Mouse (Mus musculus): ENCODE results near the gene Phf2. TPM values are rescaled to one million over a fixed set of nuclear protein-coding genes. Genes with fewer than 3 reads are reported as not detected.
"Not testable (repeated sequence)": the region's sequence is repeated elsewhere in the genome, so short reads cannot be mapped to it uniquely, and the experiment has no call there.

Gene Phf2
- polyA plus RNA-seq, 1 experiment from 2014 or later: 8.2 TPM

DNA sequence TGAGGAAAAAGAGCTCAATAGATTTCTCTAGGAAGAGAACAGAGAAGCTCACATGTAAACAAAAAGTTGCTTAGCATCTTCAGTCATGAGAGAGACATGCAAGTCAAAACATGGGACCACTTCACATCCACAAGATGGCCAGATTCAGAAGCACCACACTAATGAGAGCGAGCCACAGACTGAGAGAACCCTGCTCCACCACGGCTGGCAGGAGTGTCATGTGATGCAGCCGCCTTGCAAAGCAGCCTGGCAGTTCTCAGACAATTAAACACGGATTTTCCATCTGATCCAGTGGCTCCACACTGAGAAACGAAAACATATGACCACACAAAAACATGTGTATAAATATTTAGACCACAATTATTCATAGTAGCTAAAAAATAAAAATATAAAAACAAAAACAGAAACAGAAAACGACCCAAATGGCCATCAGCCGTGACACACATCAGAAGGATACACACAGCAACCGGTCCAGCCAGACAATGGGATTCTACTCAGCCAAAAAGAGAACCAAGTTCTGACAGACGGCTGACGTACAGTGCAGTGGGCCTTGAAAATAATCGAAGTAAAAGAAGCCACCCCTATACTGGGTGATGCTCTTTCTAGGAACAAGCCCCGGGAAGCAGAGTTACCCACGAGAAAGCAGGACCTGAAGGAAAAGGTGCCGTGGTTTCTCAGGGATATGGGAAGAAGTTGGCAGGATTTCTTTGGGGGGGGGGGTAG lies 40.2 kb downstream of the Phf2 start:
- WGBS: 63% methylated on average over 14 of the region's 14 CpGs
- peak overlapping the region; percentile 61 for H3K27ac ChIP-seq (ENCODE audit: low read length)

DNA sequence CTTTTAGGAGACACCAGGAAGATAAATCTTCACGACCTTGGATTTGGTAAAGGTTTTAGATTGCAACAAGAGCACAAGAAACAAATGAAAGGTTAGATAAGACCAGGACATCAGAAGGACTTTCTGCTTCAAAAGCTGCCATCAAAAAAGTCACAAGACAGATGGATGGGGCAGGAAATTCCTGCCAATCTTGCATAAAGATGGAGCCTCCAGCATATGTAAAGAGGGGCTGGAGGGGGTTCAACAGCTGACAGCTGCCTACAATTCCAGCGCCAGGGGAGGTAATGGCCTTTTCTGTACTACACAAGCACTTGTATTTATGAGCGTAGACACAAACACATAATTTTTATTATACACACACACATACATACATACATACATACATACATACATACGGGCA lies 41.1 kb downstream of the Phf2 start:
- H3K27me3 ChIP-seq (ENCODE audit: control insufficient read depth, insufficient read depth, low read depth, low read length): no peaks in the 10 kb centered on the region
- H3K27ac ChIP-seq (ENCODE audit: low read length): no peak overlapping the region
- no peak overlapping the region for H3K4me2 ChIP-seq (ENCODE audit: low read length)
- no peak overlapping the region for H3K9ac ChIP-seq (ENCODE audit: low read depth, low read length)
- H3K9me3 ChIP-seq (replicated peaks; ENCODE audit: control insufficient read depth, low read length, poor library complexity, severe bottlenecking): no peaks in the 10 kb centered on the region
- no peak overlapping the region for H3K4me3 ChIP-seq (ENCODE audit: low read depth, low read length)
- H3K4me1 ChIP-seq (ENCODE audit: control insufficient read depth, insufficient read depth, low read length): peaks cover 6% of the 10 kb centered on the region
- H3K36me3 ChIP-seq (ENCODE audit: control insufficient read depth, insufficient read depth, low read length): peaks cover 20% of the 10 kb centered on the region
- no peak for ATAC-seq
- WGBS: 82% methylated on average over 4 of the region's 4 CpGs

More for the DNA sequence above, 40.2 kb downstream of the Phf2 start:
- no peaks in the 10 kb centered on the region for H3K9me3 ChIP-seq (replicated peaks; ENCODE audit: control insufficient read depth, low read length, poor library complexity, severe bottlenecking)
- no peak overlapping the region for H3K4me2 ChIP-seq (ENCODE audit: low read length)
- H3K4me1 ChIP-seq (ENCODE audit: control insufficient read depth, insufficient read depth, low read length): peaks cover 6% of the 10 kb centered on the region
- H3K4me3 ChIP-seq (ENCODE audit: low read depth, low read length): no peak overlapping the region
- H3K27me3 ChIP-seq (ENCODE audit: control insufficient read depth, insufficient read depth, low read depth, low read length): no peaks in the 10 kb centered on the region
- peak; percentile 78 for ATAC-seq
- H3K9ac ChIP-seq (ENCODE audit: low read depth, low read length): no peak overlapping the region
- peaks cover 13% of the 10 kb centered on the region for H3K36me3 ChIP-seq (ENCODE audit: control insufficient read depth, insufficient read depth, low read length)

DNA sequence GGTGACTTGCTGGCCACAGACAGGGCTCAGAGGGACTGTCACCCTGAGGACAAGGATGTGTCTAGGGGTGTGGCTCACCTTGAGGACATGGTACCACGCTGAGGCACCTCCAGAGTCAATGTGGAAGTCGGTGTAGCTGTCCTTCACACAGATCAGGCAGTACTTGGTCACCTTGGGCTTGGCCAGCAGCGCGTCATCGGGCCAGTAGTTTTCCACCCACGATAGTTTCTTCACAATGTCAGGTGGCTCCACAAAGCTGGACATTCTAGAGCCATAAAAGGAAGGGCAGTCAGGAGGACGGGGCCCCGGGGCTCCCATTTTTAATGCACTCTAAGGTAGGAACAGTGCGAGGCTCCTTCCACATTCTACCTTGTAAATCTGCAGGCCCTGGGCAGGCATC lies 48.0 kb downstream of the Phf2 start:
- 96% methylated on average over 9 of the region's 9 CpGs for WGBS
- no peak overlapping the region for H3K27ac ChIP-seq (ENCODE audit: low read length)
- no peak overlapping the region for H3K4me3 ChIP-seq (ENCODE audit: low read depth, low read length)
- ATAC-seq: no peak
- no peaks in the 10 kb centered on the region for H3K9me3 ChIP-seq (replicated peaks; ENCODE audit: control insufficient read depth, low read length, poor library complexity, severe bottlenecking)
- no peak overlapping the region for H3K4me2 ChIP-seq (ENCODE audit: low read length)
- H3K9ac ChIP-seq (ENCODE audit: low read depth, low read length): no peak overlapping the region
- H3K27me3 ChIP-seq (ENCODE audit: control insufficient read depth, insufficient read depth, low read depth, low read length): no peaks in the 10 kb centered on the region
- peaks cover 42% of the 10 kb centered on the region for H3K36me3 ChIP-seq (ENCODE audit: control insufficient read depth, insufficient read depth, low read length)
- no peaks in the 10 kb centered on the region for H3K4me1 ChIP-seq (ENCODE audit: control insufficient read depth, insufficient read depth, low read length)

DNA sequence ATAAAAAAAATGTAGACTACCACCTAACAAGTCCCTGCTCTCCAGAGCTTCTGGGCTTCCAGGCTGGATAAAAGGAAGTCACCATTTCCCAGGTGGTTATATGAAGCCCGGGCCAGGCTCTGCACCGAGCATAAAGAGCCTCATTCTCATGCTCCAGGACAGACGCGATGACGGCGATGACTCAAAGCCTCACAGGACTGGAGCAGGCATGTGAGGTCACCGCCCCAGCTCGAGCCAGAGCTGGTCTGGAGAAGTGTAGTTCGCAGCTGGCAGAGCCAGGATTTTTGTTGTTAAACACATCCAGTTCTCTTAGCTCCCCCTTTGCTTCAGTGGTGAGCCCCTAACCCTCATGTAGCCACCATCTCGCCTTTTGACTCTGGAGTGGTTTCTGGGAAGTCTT lies 48.6 kb downstream of the Phf2 start:
- H3K27me3 ChIP-seq (ENCODE audit: control insufficient read depth, insufficient read depth, low read depth, low read length): no peaks in the 10 kb centered on the region
- H3K27ac ChIP-seq (ENCODE audit: low read length): no peak overlapping the region
- H3K36me3 ChIP-seq (ENCODE audit: control insufficient read depth, insufficient read depth, low read length): peaks cover 45% of the 10 kb centered on the region
- H3K9me3 ChIP-seq (replicated peaks; ENCODE audit: control insufficient read depth, low read length, poor library complexity, severe bottlenecking): no peaks in the 10 kb centered on the region
- ATAC-seq: no peak
- H3K4me3 ChIP-seq (ENCODE audit: low read depth, low read length): no peak overlapping the region
- H3K9ac ChIP-seq (ENCODE audit: low read depth, low read length): no peak overlapping the region
- H3K4me2 ChIP-seq (ENCODE audit: low read length): no peak overlapping the region
- H3K4me1 ChIP-seq (ENCODE audit: control insufficient read depth, insufficient read depth, low read length): no peaks in the 10 kb centered on the region
- 91% methylated on average over 10 of the region's 10 CpGs for WGBS

DNA sequence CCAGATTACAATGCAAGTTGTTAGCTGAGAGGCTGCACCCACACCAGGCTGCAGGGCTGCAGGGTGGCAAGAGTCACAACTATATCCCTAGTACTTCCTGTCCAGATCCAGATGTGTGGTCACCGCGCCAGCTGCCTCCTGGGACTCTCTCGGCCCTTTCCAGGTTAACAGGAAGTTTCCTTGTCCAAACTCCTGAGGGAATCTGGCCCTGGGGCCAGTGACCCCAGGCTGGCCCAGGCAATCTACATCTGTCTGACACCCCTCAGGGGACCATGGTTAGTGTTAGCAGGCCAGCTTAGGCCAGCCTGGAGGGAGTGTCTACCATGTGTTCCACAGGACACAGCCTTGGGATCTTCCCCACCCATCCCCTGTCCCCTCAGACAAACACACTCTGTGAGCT lies 51.8 kb downstream of the Phf2 start:
- Histone ChIP-seq H3K4me1 (ENCODE audit: control insufficient read depth, insufficient read depth, low read length) (no peaks in the 10 kb centered on the region), H3K4me3 (ENCODE audit: low read depth, low read length) (no peak overlapping the region), H3K27me3 (ENCODE audit: control insufficient read depth, insufficient read depth, low read depth, low read length) (no peaks in the 10 kb centered on the region), H3K27ac (ENCODE audit: low read length) (no peak overlapping the region), H3K4me2 (ENCODE audit: low read length) (no peak overlapping the region), H3K36me3 (ENCODE audit: control insufficient read depth, insufficient read depth, low read length) (peaks cover 42% of the 10 kb centered on the region), H3K9me3 (replicated peaks; ENCODE audit: control insufficient read depth, low read length, poor library complexity, severe bottlenecking) (no peaks in the 10 kb centered on the region), H3K9ac (ENCODE audit: low read depth, low read length) (no peak overlapping the region)
- ATAC-seq: no peak
- 98% methylated on average over 3 of the region's 3 CpGs for WGBS

- Histone ChIP-seq H3K27ac (ENCODE audit: low read length) (no peak overlapping the region), H3K9ac (ENCODE audit: low read depth, low read length) (no peak overlapping the region), H3K4me2 (ENCODE audit: low read length) (no peak overlapping the region), H3K4me3 (ENCODE audit: low read depth, low read length) (no peak overlapping the region), H3K27me3 (ENCODE audit: control insufficient read depth, insufficient read depth, low read depth, low read length) (no peaks in the 10 kb centered on the region), H3K4me1 (ENCODE audit: control insufficient read depth, insufficient read depth, low read length) (no peaks in the 10 kb centered on the region), H3K36me3 (ENCODE audit: control insufficient read depth, insufficient read depth, low read length) (peaks cover 37% of the 10 kb centered on the region), H3K9me3 (replicated peaks; ENCODE audit: control insufficient read depth, low read length, poor library complexity, severe bottlenecking) (no peaks in the 10 kb centered on the region)
- ATAC-seq: no peak
- WGBS: 84% methylated on average over 1 of the region's 1 CpGs
Observed at GRCm38 (mm10) chr13:48814406-48814805, 56.5 kb downstream of the Phf2 start.

- H3K36me3 ChIP-seq (ENCODE audit: control insufficient read depth, insufficient read depth, low read length): peaks cover 21% of the 10 kb centered on the region; the same call in 1 of the 2 replicates
- WGBS: 61% methylated on average over 9 of the region's 9 CpGs
Observed at GRCm38 (mm10) chr13:48810991-48811390, 59.9 kb downstream of the Phf2 start.

GRCm38 (mm10) chr13:48810274-48810823 lies 60.6 kb downstream of the Phf2 start:
- no peak for ATAC-seq
- peaks cover 21% of the 10 kb centered on the region; the same call in 1 of the 2 replicates for H3K36me3 ChIP-seq (ENCODE audit: control insufficient read depth, insufficient read depth, low read length)
- no peaks in the 10 kb centered on the region for H3K9me3 ChIP-seq (replicated peaks; ENCODE audit: control insufficient read depth, low read length, poor library complexity, severe bottlenecking)
- no peak overlapping the region for H3K4me2 ChIP-seq (ENCODE audit: low read length)
- no peaks in the 10 kb centered on the region for H3K4me1 ChIP-seq (ENCODE audit: control insufficient read depth, insufficient read depth, low read length)
- H3K27ac ChIP-seq (ENCODE audit: low read length): no peak overlapping the region
- H3K9ac ChIP-seq (ENCODE audit: low read depth, low read length): no peak overlapping the region
- H3K4me3 ChIP-seq (ENCODE audit: low read depth, low read length): no peak overlapping the region
- H3K27me3 ChIP-seq (ENCODE audit: control insufficient read depth, insufficient read depth, low read depth, low read length): no peaks in the 10 kb centered on the region
- WGBS: 78% methylated on average over 7 of the region's 7 CpGs

More at GRCm38 (mm10) chr13:48810991-48811390, 59.9 kb downstream of the Phf2 start:
- H3K4me1 ChIP-seq (ENCODE audit: control insufficient read depth, insufficient read depth, low read length): no peaks in the 10 kb centered on the region
- no peak overlapping the region for H3K9ac ChIP-seq (ENCODE audit: low read depth, low read length)
- no peaks in the 10 kb centered on the region for H3K9me3 ChIP-seq (replicated peaks; ENCODE audit: control insufficient read depth, low read length, poor library complexity, severe bottlenecking)
- H3K4me2 ChIP-seq (ENCODE audit: low read length): no peak overlapping the region
- no peak overlapping the region for H3K27ac ChIP-seq (ENCODE audit: low read length)
- H3K4me3 ChIP-seq (ENCODE audit: low read depth, low read length): no peak overlapping the region
- ATAC-seq: no peak
- H3K27me3 ChIP-seq (ENCODE audit: control insufficient read depth, insufficient read depth, low read depth, low read length): no peaks in the 10 kb centered on the region

- not testable (repeated sequence) for ATAC-seq
- 87% methylated on average over 4 of the region's 4 CpGs for WGBS
- H3K36me3 ChIP-seq (ENCODE audit: control insufficient read depth, insufficient read depth, low read length): peaks cover 18% of the 10 kb centered on the region; the same call in 1 of the 2 replicates
Observed at GRCm38 (mm10) chr13:48809668-48810067, 61.3 kb downstream of the Phf2 start.

More at GRCm38 (mm10) chr13:48809668-48810067, 61.3 kb downstream of the Phf2 start:
- not testable (repeated sequence) for H3K27me3 ChIP-seq (ENCODE audit: control insufficient read depth, insufficient read depth, low read depth, low read length); H3K27ac ChIP-seq (ENCODE audit: low read length); H3K4me1 ChIP-seq (ENCODE audit: control insufficient read depth, insufficient read depth, low read length); H3K9ac ChIP-seq (ENCODE audit: low read depth, low read length); H3K4me2 ChIP-seq (ENCODE audit: low read length); H3K9me3 ChIP-seq (replicated peaks; ENCODE audit: control insufficient read depth, low read length, poor library complexity, severe bottlenecking); H3K4me3 ChIP-seq (ENCODE audit: low read depth, low read length)

Measured in midbrain, embryonic 16.5 days (tissue).